Mouse (Mus musculus): ENCODE data around the gene Itpkb.

GRCm38 (mm10) chr1:180323491-180323890, 6.8 kb upstream of the Itpkb start:
- TF ChIP-seq POLR2A (IDR thresholded peaks at IDR 0.05; ENCODE audit: borderline replicate concordance, extremely low read depth, insufficient read depth, insufficient read length, poor library complexity, severe bottlenecking) (no peak), CTCF (IDR thresholded peaks at IDR 0.05; ENCODE audit: borderline replicate concordance, extremely low read depth, insufficient read depth, insufficient read length) (no peak)
